Mouse (Mus musculus): ENCODE data around the gene Olfr71.

The Olfr71 gene

DNA sequence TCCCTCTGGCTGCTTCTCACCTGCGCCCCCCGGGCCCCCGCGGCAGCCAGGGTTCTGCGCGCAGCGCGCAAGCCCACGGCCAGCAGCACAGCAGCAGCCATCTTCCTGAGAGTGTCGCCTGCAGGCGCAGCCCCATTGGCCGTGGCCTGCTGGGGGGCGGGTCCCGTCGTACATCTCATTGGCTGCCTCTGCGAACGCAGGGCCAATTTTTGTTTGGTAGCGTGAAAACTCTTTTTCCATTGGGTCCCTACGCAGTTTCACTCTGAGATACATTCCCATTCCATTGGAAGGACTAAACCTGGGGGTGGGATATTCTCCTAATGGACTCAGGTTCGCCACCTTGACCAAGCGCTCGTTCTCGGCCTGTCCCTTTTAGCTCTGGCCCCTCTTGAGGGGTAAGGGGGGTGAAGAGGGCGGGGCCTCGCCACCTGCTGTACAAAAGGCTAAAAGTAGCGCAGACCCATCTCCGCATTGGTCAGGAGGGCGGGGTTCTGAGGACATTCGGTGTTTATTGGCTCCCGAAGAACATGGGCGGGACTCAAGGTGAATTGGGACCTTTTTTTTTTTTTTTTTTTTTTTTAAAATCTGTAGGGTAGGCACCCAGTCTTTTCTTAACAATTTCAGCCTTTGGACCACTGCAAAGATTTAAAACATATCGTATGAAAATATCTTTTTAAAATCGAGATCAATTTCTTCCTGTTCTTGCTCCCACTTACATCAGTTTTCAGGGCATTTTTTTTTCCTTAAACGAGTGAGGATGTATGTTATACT, 53.5 kb downstream of the Olfr71 start, which contains the start of gene Hint2:
Gene Hint2, minus strand, starts transcription at position 128 of the 771 bp plus-strand sequence.
- DNase-seq (ENCODE audit: low read depth in 1 of 2, low spot score in 2 of 2): peak; percentile 78 to 85

DNA sequence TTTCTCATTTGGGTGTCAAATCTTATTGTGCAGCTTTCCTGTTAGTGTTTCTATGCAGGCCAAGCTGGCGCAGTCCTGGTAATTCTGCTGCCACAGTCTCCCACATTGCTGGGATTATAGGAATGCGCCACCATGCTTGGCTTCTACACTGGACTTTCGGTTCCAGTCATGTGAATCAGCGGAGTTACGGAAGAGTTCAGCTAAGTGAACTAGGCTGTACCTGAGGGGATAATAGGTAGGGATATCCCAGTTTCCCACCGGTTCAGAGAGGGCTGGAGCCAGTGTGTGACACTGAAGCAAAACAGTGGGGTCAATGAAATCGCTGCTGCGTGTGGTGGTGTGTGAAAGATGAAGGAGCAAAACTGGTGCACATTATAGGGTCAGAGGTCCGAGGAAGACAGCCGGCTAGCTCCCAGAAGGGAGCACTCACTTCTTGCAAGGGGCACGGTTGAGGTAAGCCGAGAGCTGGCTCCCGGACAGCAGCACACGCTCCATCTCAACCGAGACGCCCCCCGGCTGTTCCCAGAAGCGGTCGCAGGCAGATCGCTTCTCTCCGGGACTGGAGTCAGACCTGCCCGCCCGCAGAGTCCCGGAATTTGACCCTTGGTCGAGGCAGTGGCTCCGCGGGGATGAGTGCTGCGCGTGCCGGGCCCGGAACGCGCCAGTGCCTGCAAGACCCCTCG, 54.3 kb downstream of the Olfr71 start:
- no peak for DNase-seq (ENCODE audit: low read depth in 1 of 2, low spot score in 2 of 2)
